Mouse (Mus musculus) heart, postnatal 36 days (tissue): ENCODE data around the gene Frmd8. TPM values are rescaled to one million over a fixed set of nuclear protein-coding genes. Genes with fewer than 3 reads are reported as not detected.

Experiments used
- total RNA-seq, 2 experiments: library from RNA; stranded (reverse); gene quantifications; 2 replicates each; pipeline ENCODE4 v1.2.3; 2021

Frmd8 gene
- total RNA-seq, 2 experiments from 2014 or later: 11.4 to 11.7 TPM

Other genes with a start within 250 kb of the Frmd8 start
- gene Rela, start 237.8 kb downstream of the Frmd8 start, total RNA-seq: 10 to 100 TPM; 25.6 to 31.2 TPM
- 10 to 100 TPM; 19.5 to 29.0 TPM for gene Sipa1, start 211.6 kb downstream of the Frmd8 start, total RNA-seq
- 10 to 100 TPM; 26.0 to 29.5 TPM for gene Map3k11, start 186.5 kb downstream of the Frmd8 start, total RNA-seq
- 10 to 100 TPM; 15.7 to 16.8 TPM for gene Pcnx3, start 186.4 kb downstream of the Frmd8 start, total RNA-seq
- not detected for gene Kcnk7, start 170.9 kb downstream of the Frmd8 start, total RNA-seq
- gene Ehbp1l1, start 149.0 kb downstream of the Frmd8 start, total RNA-seq: 100 to 1,000 TPM; 135 to 136 TPM
- gene Fam89b, start 145.6 kb downstream of the Frmd8 start, total RNA-seq: 10 to 100 TPM; 29.3 to 32.6 TPM
- 10 to 100 TPM; 36.5 to 42.2 TPM for gene Ltbp3, start 134.4 kb downstream of the Frmd8 start, total RNA-seq
- 10 to 100 TPM; 69.0 to 72.9 TPM for gene Scyl1, start 103.9 kb downstream of the Frmd8 start, total RNA-seq
- 1 to 10 TPM; 3.4 to 4.2 TPM for gene Slc25a45, start 2.5 kb upstream of the Frmd8 start, total RNA-seq
- under 1 TPM; 0.57 to 0.64 TPM for gene Tigd3, start 18.9 kb upstream of the Frmd8 start, total RNA-seq
- gene Dpf2, start 37.7 kb upstream of the Frmd8 start, total RNA-seq: 10 to 100 TPM; 75.8 to 96.2 TPM
- gene Cdc42ep2, start 49.5 kb upstream of the Frmd8 start, total RNA-seq: 1 to 10 TPM; 9.3 to 9.5 TPM
- gene Pola2, start 88.9 kb upstream of the Frmd8 start, total RNA-seq: 10 to 100 TPM; 10.6 to 10.9 TPM
- not detected for gene Slc22a20, start 110.9 kb upstream of the Frmd8 start, total RNA-seq
- 10 to 100 TPM; 34.7 to 35.2 TPM for gene Capn1, start 140.6 kb upstream of the Frmd8 start, total RNA-seq
- gene Syvn1, start 171.3 kb upstream of the Frmd8 start, total RNA-seq: 10 to 100 TPM; 19.4 to 26.4 TPM
- gene Mrpl49, start 182.5 kb upstream of the Frmd8 start, total RNA-seq: 10 to 100 TPM; 36.2 to 39.7 TPM
- gene Fau, start 182.6 kb upstream of the Frmd8 start, total RNA-seq: 100 to 1,000 TPM; 556 to 559 TPM
- 10 to 100 TPM; 11.3 to 11.5 TPM for gene Znhit2, start 185.9 kb upstream of the Frmd8 start, total RNA-seq
- 1 to 10 TPM; 3.0 to 3.7 TPM for gene Tm7sf2, start 193.1 kb upstream of the Frmd8 start, total RNA-seq
- gene Vps51, start 202.0 kb upstream of the Frmd8 start, total RNA-seq: 10 to 100 TPM; 23.9 to 25.0 TPM
- not detected for gene Tmem262, start 204.8 kb upstream of the Frmd8 start, total RNA-seq
- gene Gm28374, start 207.0 kb upstream of the Frmd8 start, total RNA-seq: not detected
- gene Zfpl1, start 209.7 kb upstream of the Frmd8 start, total RNA-seq: 10 to 100 TPM; 17.0 to 17.9 TPM
- gene Cdca5, start 209.7 kb upstream of the Frmd8 start, total RNA-seq: under 1 TPM; 0.19 TPM
- gene AC131692.1, start 219.1 kb upstream of the Frmd8 start, total RNA-seq: not detected
- not detected for gene Naaladl1, start 230.5 kb upstream of the Frmd8 start, total RNA-seq
- 1 to 10 TPM; 8.5 to 8.8 TPM for gene Sac3d1, start 243.4 kb upstream of the Frmd8 start, total RNA-seq